Mouse (Mus musculus) layer of hippocampus, adult 9-11 months (tissue): Measurements from ENCODE around the gene Rsg1.

Source experiments
- DNase-seq: peaks from one replicate; pipeline ENCODE4 v3.0.0; 2022

The Rsg1 gene

DNA sequence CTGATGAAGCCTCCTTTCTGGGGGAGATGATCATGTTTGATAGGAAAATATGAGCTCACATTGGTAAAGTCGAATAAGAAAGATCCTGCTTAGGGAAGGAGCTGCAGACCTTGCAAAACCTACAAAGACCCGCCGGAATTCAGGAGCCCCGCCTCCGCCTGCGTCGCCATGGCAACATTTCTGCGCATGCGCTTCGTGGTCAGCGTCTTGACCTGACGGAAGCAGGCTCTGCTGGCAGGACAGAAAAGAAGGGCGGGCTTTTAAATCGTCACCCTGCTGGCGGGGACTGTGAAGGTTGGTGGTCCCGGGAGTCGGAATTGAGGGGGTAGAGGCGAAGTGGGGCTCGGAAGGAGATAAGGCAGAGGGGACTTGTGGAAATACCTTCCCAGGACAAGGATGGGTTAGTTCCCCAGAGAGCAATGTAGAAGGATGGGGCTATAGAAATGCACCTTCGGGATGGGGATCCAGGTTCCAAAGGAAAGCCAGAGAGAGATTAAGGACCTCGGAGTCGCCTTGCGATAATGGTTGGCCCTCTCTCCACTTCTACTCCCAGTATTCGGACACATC, at the start of gene Rsg1:
Gene Rsg1, plus strand, starts transcription at position 187 of the 567 bp plus-strand sequence.
- peak; percentile 93 for DNase-seq

DNA sequence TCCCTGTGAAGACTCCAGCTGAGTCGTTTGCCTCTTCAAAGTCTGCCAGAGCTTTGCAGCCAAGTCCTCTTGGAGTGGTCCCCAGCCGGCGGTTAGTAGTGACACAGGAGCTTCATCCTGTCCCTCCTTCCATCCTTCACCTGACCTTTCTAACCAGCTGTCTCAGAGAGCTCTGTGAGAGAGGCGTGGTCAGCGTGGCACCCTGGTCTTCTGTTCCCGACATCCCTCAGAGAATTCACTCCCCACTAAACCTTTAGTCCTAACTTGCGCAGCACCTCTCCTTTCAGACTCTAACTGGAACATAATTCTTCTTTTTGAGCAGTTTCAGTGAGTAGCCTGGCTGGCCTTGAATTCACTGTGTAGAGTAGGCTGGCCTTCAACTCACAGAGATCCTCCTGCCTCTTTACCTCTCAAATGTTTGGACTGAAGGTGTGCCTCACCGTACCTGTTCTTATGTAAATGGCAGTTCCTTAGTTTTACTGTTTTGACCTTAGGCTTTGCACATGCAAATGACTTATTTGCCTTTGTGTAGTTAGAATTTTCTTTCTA, 47.9 kb upstream of the Rsg1 start:
- no peak for DNase-seq

DNA sequence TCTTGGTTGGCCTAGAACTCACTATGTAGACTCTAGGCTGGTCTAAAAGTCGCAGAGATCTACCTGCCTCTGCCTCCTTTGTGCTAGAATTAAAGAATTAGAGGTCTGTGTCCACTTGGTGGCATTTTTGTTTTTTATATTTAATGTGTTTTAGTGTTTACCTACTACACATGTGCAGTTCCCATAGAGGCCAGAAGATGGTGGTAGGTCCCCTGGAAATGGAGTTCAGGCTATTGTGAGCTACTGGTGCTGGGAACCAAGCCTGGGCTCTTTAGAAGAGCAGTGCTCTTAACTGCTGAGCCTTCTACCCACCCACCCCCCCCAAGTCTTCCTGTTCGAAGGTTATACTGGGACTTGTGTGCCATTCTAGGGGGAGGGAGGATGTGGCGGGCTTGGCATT, 46.6 kb upstream of the Rsg1 start:
- no peak for DNase-seq

DNA sequence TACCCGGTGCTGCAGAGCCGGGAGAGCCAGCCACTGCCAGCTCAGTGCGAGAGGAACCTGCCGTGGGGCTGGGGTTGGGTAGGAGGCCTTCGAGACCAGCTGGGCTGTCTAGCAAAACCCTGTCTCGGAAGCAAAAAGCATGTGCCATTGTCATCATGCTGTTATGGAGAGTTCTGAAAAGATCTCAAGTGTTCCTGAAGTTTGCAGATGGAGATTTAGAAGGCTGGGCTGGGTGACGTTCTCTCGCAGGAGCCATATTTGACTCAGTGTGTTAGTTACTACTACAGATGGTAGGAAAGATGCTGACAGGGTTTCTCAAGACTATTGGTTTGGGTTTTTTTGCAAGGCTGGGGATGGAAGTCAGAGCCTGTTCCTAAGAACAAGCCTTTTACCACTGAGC, 41.6 kb upstream of the Rsg1 start:
- DNase-seq = peak; percentile 52

- DNase-seq = no peak
Measured at GRCm38 (mm10) chr4:141175783-141176182, 38.0 kb upstream of the Rsg1 start.

DNA sequence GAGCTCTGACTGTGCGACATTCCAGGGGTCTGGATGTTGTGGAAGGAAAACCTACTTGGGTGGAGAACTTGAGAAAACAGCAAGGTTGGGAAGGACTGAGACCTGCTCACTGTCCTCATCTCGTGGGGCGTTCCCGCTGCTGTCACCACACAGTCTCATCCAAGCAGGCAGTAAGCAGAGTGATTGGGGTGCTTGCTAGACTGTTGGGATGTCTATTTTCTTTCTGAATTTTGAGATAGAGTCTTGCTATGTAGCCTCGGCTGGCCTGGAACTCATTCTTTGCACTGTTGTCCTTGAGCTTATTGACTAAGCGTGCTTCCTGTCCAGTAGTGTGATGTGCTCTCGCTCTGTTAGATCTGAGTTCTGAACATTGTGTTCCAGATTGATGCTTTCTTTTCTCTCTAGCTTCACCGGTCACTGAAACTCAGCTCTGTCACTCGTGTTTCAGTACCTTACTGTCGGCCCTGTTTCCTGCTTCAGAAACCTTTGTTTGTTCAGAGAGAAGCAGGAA, 37.4 kb upstream of the Rsg1 start:
- no peak for DNase-seq

DNA sequence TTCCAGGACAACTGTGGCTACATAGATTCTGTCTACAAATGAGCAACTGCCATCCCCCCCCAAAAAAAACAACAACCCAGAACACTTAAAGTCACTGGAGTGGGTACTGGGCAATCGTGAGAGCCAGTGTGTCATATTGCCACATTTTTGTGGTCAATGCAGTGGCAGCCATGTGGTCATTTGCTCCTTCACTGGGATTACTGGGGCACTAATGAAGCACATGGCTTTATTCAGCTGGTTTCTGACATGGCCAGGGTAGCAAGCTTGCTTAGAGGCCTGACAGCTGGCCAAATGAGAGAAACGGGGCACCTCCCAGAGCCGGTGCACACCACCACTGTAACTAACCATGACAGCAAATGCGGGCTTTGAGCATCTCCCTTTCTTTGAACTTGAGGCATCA, 35.3 kb upstream of the Rsg1 start:
- no peak for DNase-seq

GRCm38 (mm10) chr4:141180831-141181230, 32.9 kb upstream of the Rsg1 start:
- DNase-seq = no peak

- no peak for DNase-seq
Measured at GRCm38 (mm10) chr4:141181981-141182380, 31.8 kb upstream of the Rsg1 start.

- DNase-seq = no peak
Measured at GRCm38 (mm10) chr4:141183932-141184331, 29.8 kb upstream of the Rsg1 start.

DNA sequence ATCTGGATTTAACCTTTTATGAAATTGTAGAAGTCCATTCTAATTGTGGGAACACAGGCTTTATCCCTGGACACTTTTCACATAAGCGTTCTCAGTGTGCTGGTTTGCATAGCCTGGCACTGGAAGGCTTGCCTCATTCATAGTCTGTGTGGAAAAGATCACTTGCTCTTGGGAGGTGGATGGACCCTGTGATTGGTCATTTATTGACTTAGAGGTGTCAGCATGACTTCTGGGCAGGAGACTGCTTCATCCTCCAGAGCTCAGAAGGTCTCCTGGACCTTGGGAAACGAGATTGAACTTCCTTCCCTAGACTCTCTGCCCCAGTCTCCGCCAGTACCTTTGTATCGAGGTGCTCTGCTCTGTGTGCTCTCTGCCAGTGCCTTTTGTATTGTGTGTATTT, 29.3 kb upstream of the Rsg1 start:
- no peak for DNase-seq

DNA sequence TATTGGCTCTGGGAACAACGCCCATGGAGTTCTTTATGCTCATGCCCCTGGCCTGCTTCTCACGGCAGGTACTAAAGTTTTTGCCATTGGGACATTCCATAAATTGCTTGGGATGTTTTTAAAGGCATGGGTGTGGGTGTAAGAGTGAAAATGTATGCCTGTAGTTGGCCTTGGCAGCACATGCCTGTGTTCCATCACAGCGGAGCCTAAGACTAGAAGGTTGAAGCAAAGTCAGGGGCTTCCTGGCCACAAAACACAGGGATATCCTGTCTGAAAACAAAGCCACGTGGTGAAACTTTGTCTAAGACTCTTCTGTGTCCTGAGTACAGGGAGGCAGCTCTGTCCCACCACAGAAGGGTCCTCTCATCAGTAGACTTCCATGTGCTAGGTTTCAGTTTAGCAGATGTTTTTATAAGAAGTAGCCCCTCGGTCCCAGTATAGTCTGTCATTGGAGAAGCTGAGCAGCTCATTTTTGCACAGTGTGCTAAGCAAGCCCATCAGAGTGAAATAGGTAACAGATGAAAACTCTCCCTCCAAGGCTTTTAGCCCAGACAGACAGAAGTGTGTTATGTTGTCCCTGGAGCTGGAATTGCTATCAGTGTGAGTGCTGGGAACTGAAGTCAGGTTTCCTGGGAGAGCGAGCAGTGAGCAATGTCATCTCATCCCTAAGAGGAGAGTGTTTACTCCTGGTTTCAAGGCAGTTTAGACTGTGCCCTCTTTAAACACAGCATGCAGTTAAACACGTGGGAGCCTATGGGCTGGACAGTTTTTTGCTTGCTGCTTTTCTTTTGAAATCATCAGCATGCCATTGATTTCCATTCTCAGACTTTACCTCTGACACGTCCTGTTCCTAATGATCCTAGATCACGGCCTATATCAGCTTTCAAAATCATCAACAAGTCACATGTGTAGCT, 26.6 kb upstream of the Rsg1 start:
- no peak for DNase-seq

DNA sequence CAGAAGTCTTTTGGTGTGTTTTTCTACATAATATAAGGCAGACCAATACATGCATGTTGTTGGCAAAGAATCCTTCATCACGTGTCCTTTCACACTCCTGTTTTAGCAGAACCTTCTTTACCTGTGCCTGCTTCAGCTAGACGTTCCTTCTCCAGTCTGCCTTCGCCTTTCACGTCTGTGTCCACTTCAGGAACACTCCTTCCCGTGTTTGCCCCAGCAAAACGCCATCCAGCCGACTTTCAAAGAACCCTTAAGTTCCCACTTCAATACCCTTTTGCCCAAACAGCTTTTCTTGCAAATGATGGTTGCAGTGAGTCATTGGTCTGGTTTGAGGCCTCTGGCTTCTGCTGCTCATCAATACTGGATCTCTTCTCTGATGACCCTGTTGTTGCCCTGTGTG, 22.5 kb upstream of the Rsg1 start:
- no peak for DNase-seq

- no peak for DNase-seq
Measured at GRCm38 (mm10) chr4:141194553-141194952, 19.2 kb upstream of the Rsg1 start.

- DNase-seq = no peak
Measured at GRCm38 (mm10) chr4:141196981-141197685, 16.6 kb upstream of the Rsg1 start.

DNA sequence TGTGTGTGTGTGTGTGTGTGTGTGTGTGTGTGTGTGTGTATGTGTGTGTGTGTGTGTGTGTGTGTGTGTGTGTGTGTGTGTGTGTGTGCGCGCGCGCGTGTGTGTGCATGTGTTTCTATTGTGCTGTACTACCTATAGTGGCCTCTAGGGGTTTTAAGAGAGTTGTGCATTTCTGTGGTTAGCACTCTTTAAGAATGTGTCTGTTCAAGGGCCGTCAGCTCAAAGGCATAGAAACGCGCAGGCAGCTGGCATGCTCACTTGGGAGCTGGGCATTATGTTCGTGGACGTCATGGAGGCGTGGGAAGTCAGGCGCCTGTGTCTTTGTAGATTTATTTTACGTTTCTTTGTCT, 16.1 kb upstream of the Rsg1 start:
- DNase-seq = no peak

DNA sequence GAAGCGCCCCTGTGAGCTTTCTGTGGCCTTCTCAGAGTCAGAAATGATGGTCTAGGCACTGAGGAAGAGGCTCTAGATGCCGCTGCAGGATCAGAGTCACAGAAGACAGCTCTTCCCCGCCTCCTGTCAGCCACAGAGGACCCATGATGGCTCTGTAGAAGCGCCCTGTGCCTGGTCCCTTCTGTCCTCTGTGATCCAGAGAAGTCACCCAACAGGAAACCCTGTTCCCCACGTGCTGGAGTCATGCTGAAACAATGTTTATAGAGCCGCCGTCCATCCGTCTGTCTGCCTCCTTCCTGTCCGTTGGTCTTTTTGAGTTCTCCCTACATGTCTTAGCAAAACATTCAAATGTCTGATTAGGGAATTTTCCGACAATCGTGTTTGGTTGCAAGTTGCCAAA, 12.8 kb upstream of the Rsg1 start:
- DNase-seq = peak; percentile 20

GRCm38 (mm10) chr4:141202192-141202591, 11.6 kb upstream of the Rsg1 start:
- no peak for DNase-seq

- peak; percentile 51 for DNase-seq
Measured at GRCm38 (mm10) chr4:141204580-141205061, 9.1 kb upstream of the Rsg1 start.

DNA sequence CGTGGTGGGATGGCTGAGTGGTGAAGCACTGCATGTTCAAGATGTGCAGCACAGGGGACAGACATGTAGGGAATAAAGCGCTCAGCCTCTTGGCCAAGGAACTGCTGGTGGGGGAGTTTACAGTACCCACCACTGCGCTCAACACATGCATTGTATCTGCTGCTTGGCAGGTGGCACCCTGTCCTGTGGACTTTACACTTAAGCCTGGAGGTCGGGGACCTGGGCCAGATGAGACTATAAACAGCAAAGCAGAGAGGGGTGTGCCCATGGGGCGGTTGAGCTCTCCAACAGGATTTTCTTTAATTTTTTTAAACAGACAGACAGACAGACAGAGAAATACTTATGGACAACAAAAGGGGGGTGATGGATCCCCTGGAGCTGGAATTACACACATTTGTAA, 6.7 kb upstream of the Rsg1 start:
- DNase-seq = no peak

DNA sequence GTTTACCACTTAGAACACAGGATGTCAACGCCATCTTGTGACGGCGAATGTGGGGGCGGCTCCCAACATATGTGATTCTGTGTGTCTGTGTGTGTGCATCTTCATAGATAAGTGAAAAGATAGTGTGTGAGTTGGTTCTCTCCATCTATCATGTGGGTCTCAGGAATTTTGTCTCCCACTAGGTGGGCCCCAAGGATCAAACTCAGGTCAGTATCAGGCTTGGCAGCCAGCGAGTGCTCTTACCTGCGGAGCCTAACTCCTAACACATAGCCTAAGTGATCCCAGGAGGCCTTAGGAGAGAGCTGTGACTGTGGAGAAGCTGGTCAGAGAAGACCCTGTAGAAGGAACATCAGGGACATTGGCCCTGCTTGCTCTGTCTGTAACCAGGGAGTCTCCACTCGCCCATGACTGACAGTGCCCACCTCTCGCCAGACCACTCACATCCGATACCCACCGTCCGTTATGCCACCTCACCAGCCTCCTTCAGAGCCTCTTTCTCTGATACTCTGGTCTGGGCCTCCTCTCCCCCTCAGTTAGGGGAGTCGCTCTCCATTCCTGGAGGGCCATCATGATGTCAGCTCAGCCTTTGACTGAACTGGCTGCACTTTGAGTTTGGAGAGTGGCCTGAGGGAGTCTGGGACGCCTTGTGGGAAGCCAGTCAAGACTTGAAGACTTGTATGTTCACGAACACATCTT, 3.1 kb upstream of the Rsg1 start:
- DNase-seq = no peak

- DNase-seq = no peak
Measured at GRCm38 (mm10) chr4:141211646-141212045, 2.1 kb upstream of the Rsg1 start.

GRCm38 (mm10) chr4:141212892-141213291, 864 bp upstream of the Rsg1 start:
- no peak for DNase-seq
